Mouse (Mus musculus) kidney, postnatal 0 days (tissue): Measurements from ENCODE around the gene Dirc2. TPM values are rescaled to one million over a fixed set of nuclear protein-coding genes. Genes with fewer than 3 reads are reported as not detected.

ENCODE experiments used
- ATAC-seq: fragments of 200-750 bp; cut with Nextera tagmentation; replicated peaks from 2 replicates; pipeline ENCODE4 v1.8.0; 2017; ENCODE audit warnings: low read depth, moderate number of reproducible peaks, moderate TSS enrichment, moderate library complexity; ENCODE audit not compliant: low FRiP score
- DNase-seq: peaks from one replicate; pipeline ENCODE4 v3.0.0-alpha.2; 2016; ENCODE audit warnings: low spot score
- H3K27ac ChIP-seq: fragments of 300-500 bp; sonication (generic); 2 replicates; pipeline ENCODE4 v1.5.1; 2014; ENCODE audit warnings: mild to moderate bottlenecking
- H3K27me3 ChIP-seq: fragments of 300-500 bp; sonication (generic); 2 replicates; pipeline ENCODE4 v1.6.1; 2014; ENCODE audit warnings: low read length, mixed read lengths; ENCODE audit not compliant: insufficient read depth
- H3K36me3 ChIP-seq: fragments of 300-500 bp; sonication (generic); 2 replicates; pipeline ENCODE4 v1.6.1; 2014; ENCODE audit warnings: low read length, mixed read lengths; ENCODE audit not compliant: insufficient read depth
- H3K4me1 ChIP-seq: fragments of 300-500 bp; sonication (generic); replicated peaks from 2 replicates; pipeline ENCODE4 v1.6.1; 2014; ENCODE audit warnings: antibody characterized with exemption, low read length, mixed read lengths; ENCODE audit not compliant: insufficient read depth
- H3K4me2 ChIP-seq: fragments of 300-500 bp; sonication (generic); 2 replicates; pipeline ENCODE4 v1.6.1; 2014; ENCODE audit warnings: mild to moderate bottlenecking, low read length, moderate library complexity, mixed read lengths
- H3K4me3 ChIP-seq: fragments of 300-500 bp; sonication (generic); replicated peaks from 2 replicates; pipeline ENCODE4 v1.5.1; 2014; ENCODE audit warnings: low read depth, low read length
- H3K9ac ChIP-seq: fragments of 300-500 bp; sonication (generic); 2 replicates; pipeline ENCODE4 v1.6.1; 2014; ENCODE audit warnings: low read depth, low read length
- H3K9me3 ChIP-seq: fragments of 300-500 bp; sonication (generic); replicated peaks from 2 replicates; pipeline ENCODE4 v1.6.1; 2016; ENCODE audit warnings: low read length, inconsistent platforms, mixed read lengths
- CTCF ChIP-seq: IDR thresholded peaks from 2 replicates; pipeline ENCODE4 v1.5.1; 2016; ENCODE audit warnings: antibody characterized with exemption, low read depth, mild to moderate bottlenecking, moderate library complexity
- whole genome bisulfite sequencing: fragments of 180-500 bp; shearing (Covaris S2); extraction: QIAGEN DNeasy Blood & Tissue Kit; methylation state at CpG from one replicate; pipeline ENCODE4 v1.1.7; 2014; 5-methylcytosine and 5-hydroxymethylcytosine counted together
- polyA plus RNA-seq: library from polyadenylated mRNA; unstranded; fragments of >200 nt; fragmentation: Nextera tagmentation; extraction: Ambion mirVana; gene quantifications from 2 replicates; pipeline ENCODE4 v1.2.1, GENCODE M21; 2015

The Dirc2 gene
- polyA plus RNA-seq, 1 experiment from 2014 or later = 17.7 TPM

DNA sequence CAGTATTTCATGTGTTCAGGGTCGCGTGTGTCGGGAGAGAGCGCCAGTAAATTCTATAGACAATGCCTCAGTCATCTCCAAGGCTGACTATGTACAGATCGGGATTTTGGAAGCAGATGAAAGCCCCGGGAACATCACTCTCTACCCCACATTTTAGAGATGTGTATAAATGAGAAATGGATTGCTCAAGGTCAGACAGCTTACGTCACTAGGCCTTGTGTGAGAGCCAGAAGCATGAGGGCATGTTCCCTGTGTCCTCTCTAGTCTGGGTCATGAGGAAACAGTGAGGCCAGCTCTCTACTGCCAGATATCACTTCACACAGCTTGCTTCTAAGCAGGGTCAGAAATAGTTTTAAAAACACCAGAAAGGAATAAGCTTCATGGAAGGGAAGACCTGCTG, 77.5 kb downstream of the Dirc2 start:
- H3K4me3 ChIP-seq = no peak overlapping the region
- H3K4me1 ChIP-seq = no peaks in the 10 kb centered on the region
- DNase-seq = no peak
- H3K27ac ChIP-seq = no peak overlapping the region
- no peaks in the 10 kb centered on the region for H3K27me3 ChIP-seq
- no peaks in the 10 kb centered on the region for H3K9me3 ChIP-seq
- no peak overlapping the region for H3K9ac ChIP-seq
- H3K4me2 ChIP-seq = no peak overlapping the region
- WGBS = 88% methylated on average over 7 of the region's 7 CpGs
- 0 out of 2 replicates have a peak, but pooled peaks cover 3% of the 10 kb centered on the region for H3K36me3 ChIP-seq
- no peak for ATAC-seq
- no peak for TF ChIP-seq CTCF

DNA sequence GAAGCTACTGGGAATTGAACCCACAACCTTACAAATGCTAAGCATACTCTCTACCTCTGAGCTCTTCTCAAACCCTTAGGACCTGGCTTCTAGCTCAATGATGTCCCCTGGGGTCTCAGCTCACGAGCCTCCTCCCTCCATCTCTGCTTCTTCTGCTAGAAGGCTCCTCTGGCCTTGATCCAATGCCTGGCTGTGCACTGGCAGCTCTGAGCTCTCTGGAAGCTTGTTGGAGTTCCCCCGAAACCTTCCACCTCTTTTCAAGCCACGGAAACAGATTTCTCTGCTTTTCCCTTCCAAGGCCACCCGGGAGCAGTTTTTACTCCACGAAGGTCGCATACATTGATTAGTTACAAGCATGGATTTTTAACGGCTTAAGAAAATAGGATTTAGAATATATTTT, 82.7 kb downstream of the Dirc2 start:
- no peaks in the 10 kb centered on the region for H3K27me3 ChIP-seq
- DNase-seq (no peak), ATAC-seq (no peak)
- H3K27ac ChIP-seq = no peak overlapping the region
- no peaks in the 10 kb centered on the region for H3K36me3 ChIP-seq
- no peak overlapping the region for H3K4me3 ChIP-seq
- WGBS = 71% methylated on average over 7 of the region's 7 CpGs
- H3K4me2 ChIP-seq = no peak overlapping the region
- H3K9ac ChIP-seq = no peak overlapping the region
- no peaks in the 10 kb centered on the region for H3K9me3 ChIP-seq
- TF ChIP-seq CTCF = no peak
- no peaks in the 10 kb centered on the region for H3K4me1 ChIP-seq

DNA sequence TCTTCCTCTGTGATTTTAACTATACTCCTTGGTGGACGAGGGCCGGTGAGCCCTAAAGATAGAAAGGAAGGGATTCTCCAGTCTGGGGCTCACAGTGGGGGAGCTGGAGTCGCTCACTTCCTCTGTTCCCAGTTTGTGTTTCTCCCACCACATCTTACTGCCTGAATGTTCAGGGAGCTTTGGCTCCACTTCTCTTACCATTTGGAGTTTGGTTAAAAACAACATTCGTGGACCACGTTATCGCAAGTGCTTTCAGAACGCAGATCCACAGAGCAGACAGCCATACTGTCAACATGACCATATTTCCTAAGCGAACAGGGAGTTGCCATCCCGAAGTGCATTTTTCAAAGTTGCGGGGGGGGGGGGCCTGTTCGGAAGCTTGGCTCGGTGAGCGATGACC, 84.1 kb downstream of the Dirc2 start:
- Histone ChIP-seq H3K9ac (no peak overlapping the region), H3K4me3 (no peak overlapping the region), H3K27me3 (no peaks in the 10 kb centered on the region), H3K9me3 (no peaks in the 10 kb centered on the region), H3K4me1 (no peaks in the 10 kb centered on the region), H3K27ac (no peak overlapping the region), H3K4me2 (no peak overlapping the region), H3K36me3 (no peaks in the 10 kb centered on the region)
- ATAC-seq (no peak), DNase-seq (no peak)
- WGBS = 50% methylated on average over 13 of the region's 13 CpGs
- TF ChIP-seq CTCF = no peak

DNA sequence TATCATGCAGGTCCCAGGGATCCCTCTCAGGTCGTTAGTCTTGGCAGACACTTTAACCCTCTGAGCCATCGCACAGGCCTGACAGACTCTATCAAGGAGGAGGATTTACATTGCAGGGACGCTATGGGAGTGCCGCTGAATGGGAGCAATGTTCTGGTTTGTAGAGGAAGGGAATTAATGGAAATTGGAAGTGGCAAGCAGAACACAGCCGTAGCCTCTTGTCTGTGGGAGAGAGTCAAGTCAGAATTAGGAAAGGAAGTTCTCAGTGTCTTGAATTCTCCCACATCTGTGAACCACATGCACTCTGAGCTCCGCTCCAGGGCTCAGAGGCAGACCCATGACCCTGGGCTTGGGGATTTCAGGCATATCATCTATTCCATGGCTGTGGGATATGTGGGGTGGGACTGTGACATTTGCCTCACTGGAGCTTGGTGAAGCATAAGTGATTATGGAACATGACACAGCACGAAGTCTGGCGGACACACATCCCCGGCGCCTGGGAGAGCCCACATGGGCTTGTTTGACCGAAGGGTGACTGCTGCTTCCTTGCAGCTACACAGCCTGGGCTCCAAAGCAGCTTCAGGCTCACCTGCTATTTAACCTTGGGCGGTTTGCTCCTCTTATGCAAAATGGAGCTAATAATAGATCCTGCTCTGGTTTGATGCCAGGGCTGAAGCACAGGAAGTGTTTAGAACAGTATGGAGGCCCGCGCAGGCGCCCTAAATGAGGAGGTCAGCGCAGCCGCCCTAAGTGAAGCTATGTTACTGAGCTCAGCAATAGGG, 87.6 kb downstream of the Dirc2 start:
- ATAC-seq (no peak), DNase-seq (no peak)
- no peak overlapping the region for H3K9ac ChIP-seq
- 63% methylated on average over 17 of the region's 17 CpGs for WGBS
- H3K4me3 ChIP-seq = no peak overlapping the region
- H3K4me2 ChIP-seq = no peak overlapping the region
- no peaks in the 10 kb centered on the region for H3K9me3 ChIP-seq
- H3K27me3 ChIP-seq = no peaks in the 10 kb centered on the region
- no peak for TF ChIP-seq CTCF
- no peaks in the 10 kb centered on the region for H3K4me1 ChIP-seq
- no peaks in the 10 kb centered on the region for H3K36me3 ChIP-seq
- no peak overlapping the region for H3K27ac ChIP-seq

DNA sequence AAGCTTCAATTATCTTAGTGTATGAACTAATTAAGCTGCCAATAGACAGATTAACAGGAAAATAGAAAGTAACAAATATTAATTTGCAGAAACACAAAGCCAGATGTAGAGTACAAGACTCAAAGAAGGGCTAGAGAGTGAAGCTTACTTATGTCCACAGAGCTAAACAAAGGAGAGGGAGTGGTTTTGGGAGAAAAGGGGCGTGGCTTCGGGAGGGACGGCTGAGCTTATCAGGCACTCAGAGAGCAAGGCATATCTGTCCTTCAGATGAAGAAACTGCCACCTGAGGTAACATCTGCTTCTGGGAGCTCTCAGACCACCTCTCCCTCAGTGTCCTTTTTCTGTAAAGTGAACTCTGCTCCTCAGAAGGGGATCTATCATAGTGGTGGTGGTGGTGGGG, 90.7 kb downstream of the Dirc2 start:
- H3K27ac ChIP-seq = no peak overlapping the region
- no peak overlapping the region for H3K9ac ChIP-seq
- H3K4me1 ChIP-seq = no peaks in the 10 kb centered on the region
- TF ChIP-seq CTCF = no peak
- H3K9me3 ChIP-seq = no peaks in the 10 kb centered on the region
- H3K4me3 ChIP-seq = no peak overlapping the region
- no peak overlapping the region for H3K4me2 ChIP-seq
- ATAC-seq (no peak), DNase-seq (no peak)
- H3K27me3 ChIP-seq = no peaks in the 10 kb centered on the region
- H3K36me3 ChIP-seq = no peaks in the 10 kb centered on the region
- 40% methylated on average over 3 of the region's 3 CpGs for WGBS

DNA sequence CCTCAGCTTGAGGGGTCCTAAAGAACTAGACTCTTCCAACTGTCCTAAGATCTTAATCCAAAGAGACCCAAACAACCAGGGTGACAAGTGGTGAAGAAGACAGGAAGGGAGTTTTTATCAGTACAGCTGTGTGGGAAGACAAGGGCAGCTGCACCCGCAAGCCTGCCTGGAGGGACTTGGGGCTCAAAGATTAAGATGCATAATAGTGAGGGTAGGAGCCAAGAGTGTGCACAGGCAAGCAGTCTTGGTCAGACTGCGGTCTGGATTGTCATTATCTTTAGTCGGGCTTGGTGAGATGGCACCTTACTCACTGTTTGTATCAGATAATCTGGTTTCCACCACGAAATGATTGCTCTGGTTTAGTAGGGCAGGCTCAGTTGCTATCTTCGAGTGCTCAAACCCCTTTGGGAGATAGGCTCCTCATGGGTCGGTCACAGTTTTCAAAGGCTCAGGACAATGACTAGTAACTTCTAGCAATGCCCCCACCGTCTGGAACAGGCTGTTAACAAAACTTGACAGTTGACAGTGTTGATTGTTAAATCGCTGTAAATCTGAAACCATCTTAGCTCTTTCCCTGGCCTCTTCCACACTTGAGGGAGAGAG, 91.5 kb downstream of the Dirc2 start:
- no peak overlapping the region for H3K4me3 ChIP-seq
- H3K4me1 ChIP-seq = no peaks in the 10 kb centered on the region
- no peaks in the 10 kb centered on the region for H3K27me3 ChIP-seq
- no peak for TF ChIP-seq CTCF
- WGBS = 64% methylated on average over 8 of the region's 8 CpGs
- DNase-seq (no peak), ATAC-seq (no peak)
- H3K4me2 ChIP-seq = no peak overlapping the region
- H3K9me3 ChIP-seq = no peaks in the 10 kb centered on the region
- no peak overlapping the region for H3K27ac ChIP-seq
- H3K36me3 ChIP-seq = no peaks in the 10 kb centered on the region
- no peak overlapping the region for H3K9ac ChIP-seq
